Comparison of ENCODE assay signal across 9 mouse cellular contexts in genomic region chr13:51417796-51418195, GRCm38 (mm10). TPM values are rescaled to one million over a fixed set of nuclear protein-coding genes. Genes with fewer than 3 reads are reported as not detected.
DNase-seq lines count a peak whose midpoint lies in the region; ATAC-seq and TF ChIP-seq lines count a peak whose summit lies in the region.
"Had no signal": no experiment of that assay in that cellular context is flagged by ENCODE, and none has a peak within 500 bp of the region (broad histone marks: within the 10 kb centered on the region; RNA-seq: fewer than 3 reads in every experiment).

No protein-coding gene starts in this region.

- no peaks in the 10 kb centered on the region for H3K9me3 ChIP-seq in liver, postnatal 0 days (ENCODE audit: low read length)
- no peaks in the 10 kb centered on the region; the same call in 1 of the 2 replicates for H3K9me3 ChIP-seq in kidney, embryonic 16.5 days (ENCODE audit: low read length)
- H3K9me3 ChIP-seq in neural tube, embryonic 12.5 days: no peaks in the 10 kb centered on the region

- no peaks in the 10 kb centered on the region for H3K36me3 ChIP-seq in liver, postnatal 0 days (replicated peaks; ENCODE audit: insufficient read depth, low read length)
- no peaks in the 10 kb centered on the region for H3K36me3 ChIP-seq in heart, adult 2 months (ENCODE audit: control insufficient read depth, insufficient read depth, low read length)
- H3K36me3 ChIP-seq in kidney, embryonic 16.5 days (ENCODE audit: insufficient read depth, low read length): peaks cover 9% of the 10 kb centered on the region; the same call in 1 of the 2 replicates
- 0 out of 2 replicates have a peak, but pooled peaks cover 5% of the 10 kb centered on the region for H3K36me3 ChIP-seq in neural tube, embryonic 12.5 days

- ATAC-seq in liver, postnatal 0 days: no peak
- ATAC-seq in kidney, embryonic 16.5 days (ENCODE audit: low FRiP score, low TSS enrichment): peak; percentile 40; the same call in 1 of the 2 replicates
- no peak for ATAC-seq in neural tube, embryonic 12.5 days (ENCODE audit: low FRiP score, low read depth)

- intact Hi-C loops in heart, adult 2 months (cut with DNase I): loop anchor here (1.0 to 5.0 kb wide), 3 partner anchors 225 to 468 kb away; partner anchors contain the start of gene Spin1

- no peak overlapping the region for H3K27ac ChIP-seq in liver, postnatal 0 days (ENCODE audit: low read depth)
- peak overlapping the region; percentile 55 for H3K27ac ChIP-seq in heart, adult 2 months
- H3K27ac ChIP-seq in kidney, embryonic 16.5 days (ENCODE audit: low read length): peak overlapping the region; percentile 75
- H3K27ac ChIP-seq in neural tube, embryonic 12.5 days: no peak overlapping the region
- H3K27ac ChIP-seq: liver, embryonic 14.5 days had no signal

- H3K4me3 ChIP-seq in liver, postnatal 0 days (ENCODE audit: low read depth, low read length): no peak overlapping the region
- no peak overlapping the region for H3K4me3 ChIP-seq in heart, adult 2 months
- H3K4me3 ChIP-seq in kidney, embryonic 16.5 days (ENCODE audit: low read length): no peak overlapping the region
- H3K4me3 ChIP-seq in neural tube, embryonic 12.5 days: peak overlapping the region; percentile 13; the same call in 1 of the 2 replicates

- H3K4me1 ChIP-seq in liver, postnatal 0 days (ENCODE audit: insufficient read depth): no peaks in the 10 kb centered on the region
- peaks cover 5% of the 10 kb centered on the region for H3K4me1 ChIP-seq in heart, adult 2 months (ENCODE audit: control insufficient read depth, insufficient read depth, low read length)
- H3K4me1 ChIP-seq in kidney, embryonic 16.5 days (ENCODE audit: insufficient read depth, low read length): peaks cover 16% of the 10 kb centered on the region
- H3K4me1 ChIP-seq in neural tube, embryonic 12.5 days: peaks cover 19% of the 10 kb centered on the region

- TF ChIP-seq POLR2A in heart, adult 2 months (IDR thresholded peaks at IDR 0.05; ENCODE audit: insufficient read depth, low read depth, low read length): no peak

- DNase-seq in liver: peak; percentile 19
- no peak for DNase-seq in liver, postnatal 0 days
- peak; percentile 44 to 48 for DNase-seq in heart, adult 2 months
- no peak for DNase-seq in layer of hippocampus, postnatal 36 days
- no peak for DNase-seq in c-Kit-positive CD71-positive TER-119-positive erythroid progenitor cells, embryonic 14.5 days (ENCODE audit: low spot score)
- no peak for DNase-seq in adrenal gland, postnatal 25 days

- H3K4me2 ChIP-seq in liver, postnatal 0 days (ENCODE audit: low read depth, low read length): no peak overlapping the region
- H3K4me2 ChIP-seq in kidney, embryonic 16.5 days (replicated peaks; ENCODE audit: low read depth, low read length): peak overlapping the region; percentile 28
- peak overlapping the region; percentile 53 for H3K4me2 ChIP-seq in neural tube, embryonic 12.5 days (replicated peaks)

- no peaks in the 10 kb centered on the region for H3K79me2 ChIP-seq in heart, adult 2 months (replicated peaks; ENCODE audit: control insufficient read depth, insufficient read depth, low read length)

- 0 out of 2 replicates have a peak, but pooled peaks cover 4% of the 10 kb centered on the region for H3K27me3 ChIP-seq in liver, postnatal 0 days (ENCODE audit: insufficient read depth, low read length)
- no peaks in the 10 kb centered on the region for H3K27me3 ChIP-seq in heart, adult 2 months (ENCODE audit: control insufficient read depth, insufficient read depth, low read length)
- H3K27me3 ChIP-seq in kidney, embryonic 16.5 days (ENCODE audit: insufficient read depth, low read length): no peaks in the 10 kb centered on the region
- H3K27me3 ChIP-seq in neural tube, embryonic 12.5 days (replicated peaks): no peaks in the 10 kb centered on the region; the same call in 1 of the 2 replicates

- H3K9ac ChIP-seq in liver, postnatal 0 days (replicated peaks): no peak overlapping the region
- no peak overlapping the region for H3K9ac ChIP-seq in heart, adult 2 months (ENCODE audit: low read depth, low read length)
- peak overlapping the region; percentile 49 for H3K9ac ChIP-seq in kidney, embryonic 16.5 days (replicated peaks; ENCODE audit: low read length)
- peak overlapping the region; percentile 44 for H3K9ac ChIP-seq in neural tube, embryonic 12.5 days
- H3K9ac ChIP-seq: liver, embryonic 14.5 days had no signal

- TF ChIP-seq EP300 in liver, postnatal 0 days (IDR thresholded peaks at IDR 0.05; ENCODE audit: low read depth): no peak
- TF ChIP-seq EP300 in heart, adult 2 months (IDR thresholded peaks at IDR 0.05; ENCODE audit: insufficient read depth, low read depth, low read length): no peak

- TF ChIP-seq CTCF in liver, postnatal 0 days (IDR thresholded peaks at IDR 0.05; ENCODE audit: low read depth): no peak
- TF ChIP-seq CTCF in heart, adult 2 months (IDR thresholded peaks at IDR 0.05): no peak

- WGBS in liver, postnatal 0 days (ENCODE audit: insufficient replicate concordance): 28% methylated on average over 6 of the region's 6 CpGs
- WGBS in heart, adult 2 months: 35% methylated on average over 6 of the region's 6 CpGs
- WGBS in kidney, embryonic 16.5 days: 38% methylated on average over 6 of the region's 6 CpGs
- WGBS in neural tube, embryonic 12.5 days: 68% methylated on average over 6 of the region's 6 CpGs

RNA-seq across cellular contexts. Expression of gene S1pr3, which starts 9.4 kb away (rescaled TPM):
- polyA plus RNA-seq in liver, postnatal 0 days (2015; fragmentation: Nextera tagmentation; extraction: Ambion mirVana): 1.3 and 1.4 TPM in 2 replicates
- 10 to 100 TPM; 12.2 to 16.4 TPM for total RNA-seq in heart, adult 2 months (2021)
- 16.3 and 25.5 TPM in 2 replicates for polyA plus RNA-seq in heart, adult 2 months (2012; rRNA removed)
- 59.8 and 61.8 TPM in 2 replicates for polyA plus RNA-seq in kidney, embryonic 16.5 days (2015; fragmentation: Nextera tagmentation; extraction: Ambion mirVana)
- polyA plus RNA-seq in neural tube, embryonic 12.5 days (2016; fragmentation: Nextera tagmentation; extraction: Ambion mirVana): 26.1 and 30.2 TPM in 2 replicates
- 1 to 10 TPM; 5.5 to 6.0 TPM for total RNA-seq in layer of hippocampus, postnatal 36 days (2021)
- total RNA-seq in adrenal gland, postnatal 25 days (2021): 12.2 and 16.1 TPM in 2 replicates

Comparison
In these comparisons a context has a peak if more than half of its experiments do, and no peak if none do; other contexts are left out.
1. DNase-seq: peak in liver (single experiment) and heart, adult 2 months (2 of 2); none in liver, postnatal 0 days (single experiment), layer of hippocampus, postnatal 36 days (0 of 2), c-Kit-positive CD71-positive TER-119-positive erythroid progenitor cells, embryonic 14.5 days (single experiment) and adrenal gland, postnatal 25 days (single experiment).
2. H3K27ac ChIP-seq: peak in heart, adult 2 months (single experiment) and kidney, embryonic 16.5 days (single experiment); none in liver, postnatal 0 days (single experiment) and neural tube, embryonic 12.5 days (single experiment).
3. H3K9ac ChIP-seq: peak in kidney, embryonic 16.5 days (single experiment) and neural tube, embryonic 12.5 days (single experiment); none in liver, postnatal 0 days (single experiment) and heart, adult 2 months (single experiment).